Mouse (Mus musculus) splenic B cell, adult 2 months (primary cell): ENCODE results near the gene Tpi1.
A peak's percentile ranks its signal among the peaks of the same experiment; 100 is the strongest.
"Not testable (repeated sequence)": the region's sequence is repeated elsewhere in the genome, so short reads cannot be mapped to it uniquely, and the experiment has no call there.

ENCODE experiments used
- DNase-seq: peaks from one replicate; pipeline ENCODE4 v3.0.0-alpha.2; 2011; ENCODE audit warnings: low read depth, low spot score
- H3K27me3 ChIP-seq: 2 replicates; pipeline ENCODE4 v1.6.1; 2012; ENCODE audit warnings: mild to moderate bottlenecking, low read length, moderate library complexity, mixed read lengths; ENCODE audit not compliant: control insufficient read depth, poor library complexity, insufficient read depth, severe bottlenecking
- H3K36me3 ChIP-seq: 2 replicates; pipeline ENCODE4 v1.6.1; 2012; ENCODE audit warnings: mild to moderate bottlenecking, low read length, moderate library complexity, mixed read lengths; ENCODE audit not compliant: control insufficient read depth, poor library complexity, insufficient read depth, severe bottlenecking

Gene Tpi1

DNA sequence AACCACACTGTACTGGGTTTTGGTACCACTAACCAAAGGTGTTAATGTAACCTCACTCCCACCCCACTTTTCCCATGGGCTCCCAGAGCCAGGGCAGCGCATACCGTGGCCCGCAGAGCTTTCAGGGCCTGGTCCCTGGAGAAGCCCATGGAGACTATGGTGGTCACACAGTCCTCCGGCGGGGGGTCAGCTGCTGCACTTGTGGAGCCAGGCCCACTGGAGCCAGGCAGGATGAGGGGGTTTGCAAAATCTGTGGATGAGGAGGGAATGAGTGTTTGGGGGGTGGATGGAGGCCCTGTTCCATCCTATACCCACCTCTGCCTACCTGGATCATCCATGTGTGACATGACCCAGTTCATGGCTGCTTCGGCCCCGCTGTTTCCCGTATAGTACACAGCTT, 3.5 kb upstream of the Tpi1 start:
- no peak for DNase-seq
- Histone ChIP-seq H3K36me3 (no peaks in the 10 kb centered on the region; the same call in none of the 2 replicates), H3K27me3 (no peaks in the 10 kb centered on the region)

DNA sequence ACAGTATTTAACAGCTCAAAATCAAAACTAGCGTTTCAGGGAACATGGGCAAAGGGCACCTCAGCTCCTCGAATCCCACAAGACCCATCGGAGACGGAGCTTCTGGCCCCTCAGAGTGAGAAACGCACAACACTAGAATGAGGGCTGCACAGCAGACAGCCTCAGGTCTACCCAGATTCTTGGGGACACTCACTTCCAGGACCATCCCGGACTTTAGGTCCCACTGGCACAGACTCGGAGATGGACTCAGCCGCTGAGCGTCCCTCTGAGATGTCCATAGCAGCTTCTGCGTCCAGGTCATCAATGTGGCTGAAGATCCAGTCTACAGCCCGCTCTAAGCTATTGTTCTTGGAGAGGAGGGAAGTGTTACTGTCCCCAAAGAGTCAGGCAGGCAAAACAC, 3.0 kb upstream of the Tpi1 start:
- no peak for DNase-seq
- no peaks in the 10 kb centered on the region for H3K27me3 ChIP-seq
- no peaks in the 10 kb centered on the region; the same call in none of the 2 replicates for H3K36me3 ChIP-seq

DNA sequence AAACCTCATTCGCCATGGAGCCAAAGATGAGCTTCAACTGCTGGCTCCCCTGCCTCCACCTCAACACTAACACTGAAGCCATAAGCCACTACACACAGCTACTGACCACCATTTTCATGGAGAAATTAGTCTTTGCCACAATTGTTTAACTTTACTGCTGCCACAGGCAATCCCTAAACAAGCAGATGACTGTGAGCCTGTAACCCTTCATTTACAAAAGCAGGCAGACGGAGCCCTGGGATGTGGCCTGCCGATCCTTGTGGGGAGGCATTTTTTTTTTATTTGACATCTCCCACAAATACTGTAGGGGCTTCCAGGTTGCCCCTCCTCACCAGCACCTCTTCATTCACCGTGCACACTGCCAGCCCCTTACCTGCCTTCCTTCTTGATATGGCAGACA, 2.5 kb upstream of the Tpi1 start:
- Histone ChIP-seq H3K36me3 (no peaks in the 10 kb centered on the region; the same call in none of the 2 replicates), H3K27me3 (no peaks in the 10 kb centered on the region)
- no peak for DNase-seq

DNA sequence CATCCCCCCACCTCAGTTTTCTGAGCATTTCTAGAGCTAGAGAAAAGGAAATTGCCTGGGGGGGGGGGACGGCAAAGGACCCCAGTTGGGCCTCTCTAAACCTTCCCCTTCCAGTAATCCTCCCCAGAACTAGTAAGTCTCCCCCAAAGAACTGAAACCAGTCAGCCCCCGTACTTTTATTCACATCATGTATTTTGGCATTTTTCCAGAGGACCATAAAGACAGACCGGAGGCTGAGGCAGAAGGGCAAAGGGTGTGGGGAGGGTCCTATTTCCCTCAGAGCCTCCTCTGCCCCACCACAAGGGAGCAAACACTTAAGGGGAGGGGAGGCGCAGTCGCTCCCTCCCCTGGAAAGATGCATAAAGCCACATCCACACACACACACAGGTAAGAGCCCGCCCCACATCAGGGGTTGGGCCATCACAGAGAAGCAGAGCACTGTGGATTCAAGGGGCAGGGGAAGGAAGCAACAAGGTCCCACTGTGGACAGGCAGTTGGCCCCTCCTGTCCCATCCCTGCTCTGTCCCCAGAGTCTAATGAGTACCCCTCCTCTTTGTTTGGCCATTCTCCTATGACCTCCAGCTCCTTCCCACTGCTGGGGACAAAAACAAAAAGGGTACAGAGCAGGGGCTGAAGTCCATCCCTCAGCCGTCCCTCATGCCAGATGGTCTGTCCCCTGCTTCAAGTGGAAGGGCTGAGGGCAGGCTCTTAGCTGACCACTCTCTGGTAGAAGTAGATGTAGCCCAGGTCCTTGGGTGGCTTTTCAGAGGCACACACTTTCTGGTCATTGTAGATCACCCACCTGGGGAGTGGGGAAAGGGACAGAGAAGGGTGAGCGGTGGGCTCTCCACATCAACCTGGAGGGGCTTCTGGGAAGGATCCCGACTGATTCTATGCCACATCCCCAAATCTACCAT, 1.0 kb upstream of the Tpi1 start:
- H3K27me3 ChIP-seq, result no peaks in the 10 kb centered on the region
- H3K36me3 ChIP-seq, result no peaks in the 10 kb centered on the region; the same call in 1 of the 2 replicates
- no peak for DNase-seq

DNA sequence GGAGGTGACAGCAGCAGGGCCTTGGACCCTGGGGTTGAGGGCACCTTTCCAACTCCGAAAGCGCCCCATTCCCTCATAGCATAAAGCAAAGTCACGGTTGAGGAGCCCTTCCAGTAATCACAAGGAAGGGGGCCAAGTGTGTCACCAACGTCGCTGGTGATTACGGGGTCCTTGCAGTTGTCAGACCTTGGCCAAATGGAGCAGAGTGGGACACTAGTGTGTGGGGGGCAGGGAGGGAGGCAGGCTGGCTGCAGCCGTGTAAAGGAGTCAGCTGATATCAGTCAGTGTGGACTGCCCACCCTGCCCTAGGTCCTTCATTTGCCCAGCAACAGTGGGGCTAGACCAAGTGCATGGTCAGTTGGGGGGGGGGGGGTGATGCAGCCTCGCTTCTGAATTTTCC, 352 bp upstream of the Tpi1 start:
- Histone ChIP-seq H3K36me3 (no peaks in the 10 kb centered on the region; the same call in 1 of the 2 replicates), H3K27me3 (no peaks in the 10 kb centered on the region)
- no peak for DNase-seq

DNA sequence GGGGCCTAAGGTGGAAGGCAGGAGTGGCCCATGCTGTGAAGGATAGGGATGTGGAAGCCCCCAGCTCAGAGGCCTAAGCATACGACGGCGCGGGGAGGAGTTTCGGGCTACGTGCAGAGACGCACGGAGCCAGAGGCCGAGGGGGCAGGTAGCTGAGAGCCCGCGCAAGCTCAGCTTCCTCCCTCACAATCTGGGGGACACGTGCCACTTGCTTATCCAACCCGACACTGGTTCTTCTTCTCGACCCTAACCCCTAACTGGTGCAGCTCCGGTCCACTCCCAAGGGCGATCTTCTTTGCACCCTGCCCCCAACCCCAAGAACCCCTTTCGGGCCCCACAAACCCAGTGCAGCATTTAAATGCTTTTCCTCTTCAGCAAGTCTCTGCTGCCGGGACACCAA, 600 bp downstream of the Tpi1 start:
- no peaks in the 10 kb centered on the region for H3K36me3 ChIP-seq
- H3K27me3 ChIP-seq, result no peaks in the 10 kb centered on the region
- DNase-seq, result peak; percentile 56

- Histone ChIP-seq H3K27me3 (no peaks in the 10 kb centered on the region), H3K36me3 (no peaks in the 10 kb centered on the region)
- DNase-seq, result no peak
Observed at GRCm38 (mm10) chr6:124812848-124813247, 1.2 kb downstream of the Tpi1 start.

- DNase-seq, result no peak
- no peaks in the 10 kb centered on the region for H3K27me3 ChIP-seq
- H3K36me3 ChIP-seq, result no peaks in the 10 kb centered on the region
Observed at GRCm38 (mm10) chr6:124811701-124812560, 2.2 kb downstream of the Tpi1 start.

GRCm38 (mm10) chr6:124811403-124811665, 2.8 kb downstream of the Tpi1 start:
- no peaks in the 10 kb centered on the region for H3K36me3 ChIP-seq
- no peak for DNase-seq
- H3K27me3 ChIP-seq, result no peaks in the 10 kb centered on the region

- not testable (repeated sequence) for H3K27me3 ChIP-seq, DNase-seq, H3K36me3 ChIP-seq
Observed at GRCm38 (mm10) chr6:124810566-124811402, 3.3 kb downstream of the Tpi1 start.

DNA sequence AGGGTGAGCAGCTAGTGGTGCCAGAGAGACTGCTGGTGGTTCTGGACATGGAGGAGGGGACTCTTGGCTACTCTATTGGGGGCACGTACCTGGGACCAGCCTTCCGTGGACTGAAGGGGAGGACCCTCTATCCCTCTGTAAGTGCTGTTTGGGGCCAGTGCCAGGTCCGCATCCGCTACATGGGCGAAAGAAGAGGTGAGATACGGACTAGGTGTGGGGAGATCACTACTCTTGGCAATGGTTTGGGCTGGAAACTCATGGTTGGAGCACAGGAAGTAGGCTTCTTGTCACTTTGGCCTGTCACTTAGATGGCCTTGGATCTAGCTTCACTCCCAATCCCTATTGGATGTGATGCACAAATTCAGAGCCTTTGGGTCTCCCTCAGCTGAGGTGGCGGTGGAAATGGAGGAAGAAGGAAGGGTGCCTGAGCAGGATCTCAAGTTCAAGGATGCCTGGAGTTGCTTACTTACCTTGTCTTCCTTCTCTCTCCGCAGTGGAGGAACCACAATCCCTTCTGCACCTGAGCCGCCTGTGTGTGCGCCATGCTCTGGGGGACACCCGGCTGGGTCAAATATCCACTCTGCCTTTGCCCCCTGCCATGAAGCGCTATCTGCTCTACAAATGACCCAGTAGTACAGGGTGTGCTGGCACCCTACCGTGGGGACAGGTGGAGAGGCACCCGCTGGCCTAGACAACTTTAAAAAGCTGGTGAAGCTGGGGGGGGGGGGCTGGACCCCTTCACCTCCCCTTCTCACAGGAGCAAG, 4.1 kb downstream of the Tpi1 start:
- H3K27me3 ChIP-seq, result no peaks in the 10 kb centered on the region; the same call in 1 of the 2 replicates
- no peak for DNase-seq

DNA sequence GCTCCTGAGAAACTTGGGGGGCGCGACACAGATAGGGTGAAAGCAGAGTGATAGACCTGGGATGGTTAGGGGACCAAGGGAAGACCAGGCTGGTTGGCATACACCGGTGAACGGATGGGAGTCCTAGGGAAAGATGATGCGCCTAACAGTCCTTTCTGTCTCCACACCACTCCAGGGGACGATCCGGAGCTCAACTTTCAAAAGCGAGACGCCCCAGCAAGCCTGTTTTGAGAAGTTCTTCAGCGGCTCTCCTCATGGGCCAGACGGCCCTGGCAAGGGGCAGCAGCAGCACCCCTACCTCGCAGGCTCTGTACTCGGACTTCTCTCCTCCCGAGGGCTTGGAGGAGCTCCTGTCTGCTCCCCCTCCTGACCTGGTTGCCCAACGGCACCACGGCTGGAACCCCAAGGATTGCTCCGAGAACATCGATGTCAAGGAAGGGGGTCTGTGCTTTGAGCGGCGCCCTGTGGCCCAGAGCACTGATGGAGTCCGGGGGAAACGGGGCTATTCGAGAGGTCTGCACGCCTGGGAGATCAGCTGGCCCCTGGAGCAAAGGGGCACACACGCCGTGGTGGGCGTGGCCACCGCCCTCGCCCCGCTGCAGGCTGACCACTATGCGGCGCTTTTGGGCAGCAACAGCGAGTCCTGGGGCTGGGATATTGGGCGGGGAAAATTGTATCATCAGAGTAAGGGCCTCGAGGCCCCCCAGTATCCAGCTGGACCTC, 4.9 kb downstream of the Tpi1 start:
- Histone ChIP-seq H3K27me3 (no peaks in the 10 kb centered on the region; the same call in 1 of the 2 replicates), H3K36me3 (no peaks in the 10 kb centered on the region)
- peak; percentile 78 for DNase-seq

More for the DNA sequence above, 4.1 kb downstream of the Tpi1 start:
- H3K36me3 ChIP-seq, result no peaks in the 10 kb centered on the region

DNA sequence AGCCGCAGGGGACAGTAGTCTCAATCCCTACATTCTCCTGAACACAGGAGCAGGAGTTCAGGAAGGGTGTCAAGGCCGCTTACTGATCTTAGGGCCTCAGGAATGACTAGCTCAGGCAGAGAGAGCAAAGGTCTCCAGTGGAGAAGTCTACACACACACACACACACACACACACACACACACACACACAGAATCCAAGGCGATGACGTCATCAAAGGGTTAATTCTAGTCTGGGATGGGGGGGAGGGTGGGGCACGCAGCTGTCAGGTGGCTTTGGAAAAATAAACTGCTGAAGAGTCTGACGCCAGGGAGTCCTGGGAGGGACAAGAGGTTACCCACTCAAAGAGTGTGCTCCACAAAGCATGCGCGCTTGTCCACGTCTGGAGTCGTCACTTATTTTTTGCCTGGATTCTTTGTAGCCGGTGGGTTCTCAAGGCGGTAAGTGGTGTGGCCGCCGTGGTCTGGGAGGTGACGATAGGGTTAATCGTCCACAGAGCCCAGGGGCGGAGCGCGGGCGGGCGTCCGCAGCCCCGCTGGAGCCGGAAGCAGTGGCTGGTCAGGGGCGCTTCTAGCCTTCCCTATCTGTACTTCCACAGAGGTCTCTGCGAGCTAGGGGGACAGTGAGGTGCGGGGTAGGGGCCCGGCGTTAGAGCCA, 5.6 kb downstream of the Tpi1 start, which contains the start of gene Spsb2:
Gene Spsb2 (plus strand): TSS at position 304 of the 655 bp plus-strand sequence.
- no peaks in the 10 kb centered on the region; the same call in 1 of the 2 replicates for H3K27me3 ChIP-seq
- DNase-seq, result peak; percentile 36
- no peaks in the 10 kb centered on the region for H3K36me3 ChIP-seq
